Mouse (Mus musculus): ENCODE results near the gene Gm21788.
"Not testable (repeated sequence)": the region's sequence is repeated elsewhere in the genome, so short reads cannot be mapped to it uniquely, and the experiment has no call there.

Gm21788 gene

DNA sequence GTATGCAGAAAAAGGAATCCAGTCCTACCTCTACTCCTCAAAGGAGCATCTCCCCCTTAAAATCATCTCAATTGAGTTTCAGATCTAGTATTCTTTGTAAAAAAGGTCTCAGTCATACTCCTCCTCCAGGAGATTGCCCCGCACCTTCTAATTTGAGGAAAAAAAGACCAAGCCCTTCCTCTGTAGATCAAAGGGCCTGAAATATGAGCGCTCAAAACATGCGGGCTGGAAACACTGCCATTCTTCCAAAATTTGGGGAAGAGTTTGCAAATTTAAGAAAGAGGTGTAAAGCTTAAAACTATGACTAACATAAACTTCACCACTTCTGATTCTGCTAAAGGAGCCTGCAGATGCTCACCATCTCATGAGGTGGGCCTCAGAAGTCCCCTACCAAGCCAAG is at the start of gene Gm21788:
Gene Gm21788, plus strand, starts transcription at position 301 of the 400 bp plus-strand sequence.
- not testable (repeated sequence) for DNase-seq
